Mouse (Mus musculus) forebrain, embryonic 13.5 days (tissue): Measurements from ENCODE around the gene Trappc10. TPM values are rescaled to one million over a fixed set of nuclear protein-coding genes. Genes with fewer than 3 reads are reported as not detected.
"Not testable (repeated sequence)": the region's sequence is repeated elsewhere in the genome, so short reads cannot be mapped to it uniquely, and the experiment has no call there.

Experiments
- ATAC-seq: fragments of 200-750 bp; cut with Nextera tagmentation; 2 replicates; pipeline ENCODE4 v1.8.0; 2017
- H3K27ac ChIP-seq: fragments of 300-500 bp; sonication (generic); 2 replicates; pipeline ENCODE4 v1.5.1; 2015; ENCODE audit warnings: inconsistent platforms, mild to moderate bottlenecking, moderate library complexity
- H3K27me3 ChIP-seq: fragments of 300-500 bp; sonication (generic); 2 replicates; pipeline ENCODE4 v1.6.1; 2015; ENCODE audit warnings: mild to moderate bottlenecking, inconsistent platforms
- H3K36me3 ChIP-seq: fragments of 300-500 bp; sonication (generic); 2 replicates; pipeline ENCODE4 v1.6.1; 2015; ENCODE audit warnings: mild to moderate bottlenecking, inconsistent platforms; ENCODE audit not compliant: poor library complexity, severe bottlenecking
- H3K4me1 ChIP-seq: fragments of 300-500 bp; sonication (generic); 2 replicates; pipeline ENCODE4 v1.6.1; 2015; ENCODE audit warnings: inconsistent platforms
- H3K4me2 ChIP-seq: fragments of 300-500 bp; sonication (generic); 2 replicates; pipeline ENCODE4 v1.6.1; 2015; ENCODE audit warnings: inconsistent platforms, mild to moderate bottlenecking, moderate library complexity
- H3K4me3 ChIP-seq: fragments of 300-500 bp; sonication (generic); 2 replicates; pipeline ENCODE4 v1.5.1; 2015; ENCODE audit warnings: mild to moderate bottlenecking, inconsistent platforms
- H3K9ac ChIP-seq: fragments of 300-500 bp; sonication (generic); 2 replicates; pipeline ENCODE4 v1.6.1; 2015; ENCODE audit warnings: mild to moderate bottlenecking, inconsistent platforms
- H3K9me3 ChIP-seq: fragments of 300-500 bp; sonication (generic); replicated peaks from 2 replicates; pipeline ENCODE4 v1.6.1; 2016; ENCODE audit warnings: inconsistent platforms
- WGBS: fragments of 180-500 bp; shearing (Covaris S2); methylation state at CpG from one replicate; pipeline ENCODE4 v1.1.7; 2015; 5-methylcytosine and 5-hydroxymethylcytosine counted together
- polyA plus RNA-seq: library from polyadenylated mRNA; unstranded; fragments of >200 nt; fragmentation: Nextera tagmentation; extraction: Ambion mirVana; gene quantifications from 2 replicates; pipeline ENCODE4 v1.2.1, GENCODE M21; 2015

Gene Trappc10
- polyA plus RNA-seq, 1 experiment from 2014 or later = 18.9 TPM

DNA sequence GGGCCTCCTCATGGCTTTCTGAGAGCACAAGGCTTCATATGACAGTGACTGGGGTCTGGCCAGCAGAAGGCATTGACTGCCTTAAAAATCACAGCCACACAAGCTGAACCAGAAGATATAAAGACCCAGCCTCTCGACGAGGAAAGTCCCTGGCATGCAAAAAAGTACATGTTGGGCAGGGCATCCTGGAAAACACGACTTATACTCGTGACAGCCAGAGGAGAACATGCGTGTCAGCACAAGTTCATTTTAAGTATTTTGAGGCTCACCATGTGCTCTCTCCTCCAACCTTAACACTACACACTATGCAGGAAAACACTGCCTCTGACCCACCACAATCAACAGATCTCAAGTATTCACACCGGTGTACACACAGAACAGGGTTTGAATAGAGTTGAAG, 20.3 kb downstream of the Trappc10 start:
- Histone ChIP-seq H3K4me3 (no peak overlapping the region), H3K4me2 (no peak overlapping the region), H3K27ac (no peak overlapping the region), H3K9me3 (no peaks in the 10 kb centered on the region), H3K9ac (no peak overlapping the region), H3K36me3 (peaks cover 67% of the 10 kb centered on the region), H3K4me1 (no peaks in the 10 kb centered on the region), H3K27me3 (no peaks in the 10 kb centered on the region)
- ATAC-seq = no peak
- WGBS = 93% methylated on average over 6 of the region's 6 CpGs

DNA sequence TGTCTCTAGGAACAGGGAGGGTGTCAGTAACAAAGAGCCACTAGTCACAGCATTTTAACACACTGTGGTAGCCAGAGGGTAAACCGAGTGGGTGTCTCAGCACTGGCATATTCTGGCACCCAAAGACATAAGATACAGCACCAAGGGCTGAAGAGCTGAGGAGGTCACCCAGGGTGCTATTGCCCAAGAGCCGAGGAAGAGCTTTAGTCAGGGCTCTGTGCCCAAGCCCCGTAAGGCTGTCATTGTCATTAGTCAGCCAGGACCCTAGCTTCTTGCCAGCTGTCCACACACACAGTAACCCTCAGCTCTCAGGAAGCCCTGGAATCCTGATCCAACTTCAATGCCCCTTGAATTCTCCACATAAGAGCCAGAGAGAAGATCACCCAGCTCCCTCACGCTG, 21.5 kb downstream of the Trappc10 start:
- Histone ChIP-seq H3K36me3 (peaks cover 67% of the 10 kb centered on the region), H3K4me1 (no peaks in the 10 kb centered on the region), H3K9me3 (no peaks in the 10 kb centered on the region), H3K27ac (no peak overlapping the region), H3K27me3 (no peaks in the 10 kb centered on the region), H3K4me3 (no peak overlapping the region), H3K4me2 (no peak overlapping the region), H3K9ac (no peak overlapping the region)
- 91% methylated on average over 4 of the region's 4 CpGs for WGBS
- no peak for ATAC-seq

DNA sequence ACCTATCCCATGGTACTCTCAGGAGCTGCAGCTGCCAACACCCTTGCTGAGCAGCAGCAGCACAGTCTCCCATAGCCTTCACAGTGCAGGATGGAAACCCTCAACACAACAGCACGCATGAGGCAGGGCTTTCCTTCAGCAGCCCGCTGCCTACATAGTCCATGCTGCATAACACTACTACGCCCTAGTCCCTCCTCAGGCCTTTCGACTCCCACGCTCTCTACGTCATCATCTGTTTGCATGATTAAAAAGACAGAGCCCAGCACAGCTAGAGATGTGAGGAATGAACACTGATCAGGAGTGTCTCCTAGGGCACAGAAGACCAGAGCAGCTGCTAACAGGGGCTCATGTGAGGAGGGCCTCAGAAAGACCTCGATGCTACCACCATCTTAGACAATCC, 23.1 kb downstream of the Trappc10 start:
- no peaks in the 10 kb centered on the region for H3K27me3 ChIP-seq
- peaks cover 76% of the 10 kb centered on the region for H3K36me3 ChIP-seq
- no peak overlapping the region for H3K27ac ChIP-seq
- no peak overlapping the region for H3K4me2 ChIP-seq
- no peak overlapping the region for H3K9ac ChIP-seq
- no peaks in the 10 kb centered on the region for H3K9me3 ChIP-seq
- ATAC-seq = no peak
- no peak overlapping the region for H3K4me3 ChIP-seq
- no peaks in the 10 kb centered on the region for H3K4me1 ChIP-seq
- 92% methylated on average over 7 of the region's 7 CpGs for WGBS

DNA sequence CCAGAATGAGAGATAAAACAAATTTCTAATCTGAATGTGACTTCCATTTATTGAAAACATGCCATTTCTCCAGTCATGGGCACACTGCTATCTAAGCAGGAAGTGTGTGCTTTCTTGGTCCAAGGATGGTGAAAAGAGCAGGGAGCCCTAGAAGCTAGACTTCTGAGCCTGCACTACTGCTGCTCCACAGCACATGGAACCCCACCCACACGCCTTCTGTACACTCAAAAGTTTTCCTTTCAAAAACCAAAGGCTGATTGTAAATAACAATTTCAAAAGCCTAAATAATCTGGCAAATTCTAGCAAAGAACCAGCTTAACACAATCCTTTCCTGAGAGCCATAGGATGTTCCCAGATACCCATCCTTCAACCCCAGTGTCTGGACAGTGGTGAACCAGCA, 24.9 kb downstream of the Trappc10 start:
- H3K27ac ChIP-seq = no peak overlapping the region
- H3K27me3 ChIP-seq = no peaks in the 10 kb centered on the region
- no peak overlapping the region for H3K9ac ChIP-seq
- no peaks in the 10 kb centered on the region for H3K4me1 ChIP-seq
- H3K4me2 ChIP-seq = no peak overlapping the region
- WGBS = 91% methylated on average over 1 of the region's 1 CpGs
- H3K36me3 ChIP-seq = peaks cover 84% of the 10 kb centered on the region
- no peak for ATAC-seq
- no peak overlapping the region for H3K4me3 ChIP-seq
- H3K9me3 ChIP-seq = no peaks in the 10 kb centered on the region

DNA sequence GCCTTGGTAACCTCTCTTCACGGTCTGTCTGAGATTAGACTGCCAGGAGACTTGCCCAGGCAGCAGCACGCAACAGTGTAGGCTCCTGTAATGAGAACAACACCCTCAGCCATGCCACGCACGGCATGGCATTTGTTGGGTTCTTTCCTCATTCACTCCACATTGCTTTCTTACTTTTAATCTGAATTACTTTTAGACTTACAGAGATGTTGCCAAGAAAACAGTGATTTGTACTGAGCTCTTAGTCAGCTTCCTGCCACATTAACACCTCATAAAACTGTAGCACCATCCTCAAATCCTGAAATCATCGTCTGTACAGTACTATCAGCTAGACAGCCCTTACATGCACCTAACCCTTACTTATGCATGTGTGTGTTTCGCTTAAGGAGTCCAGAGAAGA, 25.9 kb downstream of the Trappc10 start:
- Histone ChIP-seq H3K4me1 (no peaks in the 10 kb centered on the region), H3K27ac (no peak overlapping the region), H3K36me3 (peaks cover 94% of the 10 kb centered on the region), H3K9me3 (no peaks in the 10 kb centered on the region), H3K27me3 (no peaks in the 10 kb centered on the region), H3K9ac (no peak overlapping the region), H3K4me3 (no peak overlapping the region), H3K4me2 (no peak overlapping the region)
- 93% methylated on average over 6 of the region's 6 CpGs for WGBS
- ATAC-seq = no peak

DNA sequence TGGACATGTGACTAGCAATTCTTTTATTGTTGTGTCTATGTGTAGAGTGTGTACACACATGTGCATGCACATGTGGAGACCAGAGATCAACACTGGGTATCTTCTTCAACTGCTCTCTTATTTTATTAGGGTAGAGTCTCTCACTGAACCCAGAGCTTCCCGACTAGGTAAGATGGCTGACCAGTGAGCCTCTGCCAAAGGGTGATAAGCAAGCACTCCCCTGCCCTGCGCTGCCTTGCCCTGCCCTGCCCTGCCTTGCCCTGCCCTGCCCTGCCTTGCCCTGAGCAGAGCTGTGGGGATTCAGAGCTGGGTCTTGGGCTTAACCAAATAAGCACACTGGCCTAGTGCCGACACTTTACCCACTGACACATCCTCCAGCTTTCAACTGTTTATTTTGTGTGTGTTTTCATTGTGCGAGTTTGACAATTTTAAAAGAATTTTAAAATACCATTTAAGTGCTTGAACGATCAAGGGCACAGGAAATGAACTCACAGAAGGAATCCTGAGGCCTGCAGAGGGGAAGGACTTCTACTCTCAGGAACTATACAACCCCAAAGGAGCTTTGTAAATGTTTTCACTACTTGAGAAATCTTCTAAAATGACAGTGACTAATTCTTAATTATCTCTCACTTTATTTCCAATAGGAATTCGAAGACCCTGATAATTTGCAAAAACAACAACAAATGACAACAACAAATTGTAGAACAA, 27.9 kb downstream of the Trappc10 start:
- H3K27me3 ChIP-seq = no peaks in the 10 kb centered on the region
- H3K27ac ChIP-seq = no peak overlapping the region
- H3K36me3 ChIP-seq = peaks cover 98% of the 10 kb centered on the region
- no peak overlapping the region for H3K4me3 ChIP-seq
- WGBS = 90% methylated on average over 6 of the region's 6 CpGs
- H3K9ac ChIP-seq = no peak overlapping the region
- no peak for ATAC-seq
- H3K4me2 ChIP-seq = no peak overlapping the region
- H3K4me1 ChIP-seq = no peaks in the 10 kb centered on the region
- H3K9me3 ChIP-seq = no peaks in the 10 kb centered on the region

DNA sequence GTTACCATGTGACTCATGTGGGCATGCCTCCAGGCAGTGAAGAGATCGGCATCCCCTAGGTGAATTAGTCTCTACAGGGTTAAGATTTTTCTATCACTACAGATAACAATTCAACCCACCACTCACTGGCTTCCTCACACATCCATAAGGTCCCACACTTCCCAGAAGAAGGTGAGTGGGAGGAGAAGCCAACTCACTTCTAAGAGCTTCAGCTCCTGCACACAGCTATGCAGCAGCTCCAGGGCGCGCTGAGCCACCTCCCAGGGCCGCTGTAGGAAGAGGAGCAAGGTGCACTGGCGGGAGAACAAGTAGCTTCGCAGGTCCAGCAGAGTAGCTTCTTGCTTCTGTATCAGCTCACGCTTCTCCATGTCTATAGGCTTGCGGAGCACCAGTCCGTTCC, 30.1 kb downstream of the Trappc10 start:
- peaks cover 98% of the 10 kb centered on the region for H3K36me3 ChIP-seq
- no peak overlapping the region for H3K9ac ChIP-seq
- H3K4me2 ChIP-seq = no peak overlapping the region
- no peak overlapping the region for H3K27ac ChIP-seq
- ATAC-seq = no peak
- no peaks in the 10 kb centered on the region for H3K27me3 ChIP-seq
- no peaks in the 10 kb centered on the region for H3K9me3 ChIP-seq
- no peak overlapping the region for H3K4me3 ChIP-seq
- 96% methylated on average over 9 of the region's 9 CpGs for WGBS
- H3K4me1 ChIP-seq = no peaks in the 10 kb centered on the region

DNA sequence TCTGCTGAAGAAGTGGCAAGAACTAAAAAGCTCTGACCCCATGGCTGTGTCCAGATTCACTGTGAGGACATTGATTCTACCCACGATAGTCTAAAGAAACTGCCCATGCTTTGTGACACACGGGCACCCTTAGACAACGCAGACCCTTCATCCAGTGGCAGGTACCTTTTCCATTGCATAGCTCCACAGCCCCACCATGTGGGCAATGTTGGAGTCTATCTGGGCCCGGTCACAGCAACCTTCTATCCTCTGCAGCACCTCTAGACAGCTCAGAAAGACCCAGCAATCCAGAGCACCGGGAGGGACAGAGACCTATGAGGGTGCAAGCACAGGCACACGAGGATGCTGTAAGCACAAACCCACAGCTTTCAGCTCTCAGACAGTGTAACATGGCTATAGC, 33.1 kb downstream of the Trappc10 start:
- H3K36me3 ChIP-seq = peaks cover 98% of the 10 kb centered on the region
- H3K27me3 ChIP-seq = no peaks in the 10 kb centered on the region
- 63% methylated on average over 6 of the region's 6 CpGs for WGBS
- no peak overlapping the region for H3K4me2 ChIP-seq
- no peak overlapping the region for H3K4me3 ChIP-seq
- ATAC-seq = no peak
- no peaks in the 10 kb centered on the region for H3K9me3 ChIP-seq
- H3K27ac ChIP-seq = no peak overlapping the region
- H3K9ac ChIP-seq = no peak overlapping the region
- no peaks in the 10 kb centered on the region for H3K4me1 ChIP-seq

DNA sequence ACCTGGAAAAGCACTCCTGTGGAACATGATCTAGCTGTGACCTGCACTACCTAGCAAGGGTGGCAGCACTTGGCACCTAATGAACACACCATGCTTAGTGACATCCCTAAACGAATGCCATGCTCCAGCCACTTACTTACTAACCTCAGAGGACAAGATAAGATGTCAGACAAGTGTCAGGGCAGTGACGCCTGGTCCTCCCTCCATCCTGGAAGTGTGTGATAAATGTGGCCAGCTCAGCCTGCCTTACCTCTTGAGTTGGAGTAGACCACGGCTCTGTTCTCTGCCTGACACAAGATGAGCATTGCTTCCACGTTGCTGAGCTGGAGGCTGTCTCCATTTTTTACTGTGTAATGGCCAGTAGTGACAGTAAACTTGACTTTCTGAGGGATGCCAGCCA, 43.3 kb downstream of the Trappc10 start:
- Histone ChIP-seq H3K9ac (no peak overlapping the region), H3K4me3 (no peak overlapping the region), H3K9me3 (no peaks in the 10 kb centered on the region), H3K27ac (no peak overlapping the region), H3K4me1 (no peaks in the 10 kb centered on the region), H3K4me2 (no peak overlapping the region), H3K27me3 (no peaks in the 10 kb centered on the region), H3K36me3 (peaks cover 100% of the 10 kb centered on the region)
- 96% methylated on average over 4 of the region's 4 CpGs for WGBS
- ATAC-seq = no peak

DNA sequence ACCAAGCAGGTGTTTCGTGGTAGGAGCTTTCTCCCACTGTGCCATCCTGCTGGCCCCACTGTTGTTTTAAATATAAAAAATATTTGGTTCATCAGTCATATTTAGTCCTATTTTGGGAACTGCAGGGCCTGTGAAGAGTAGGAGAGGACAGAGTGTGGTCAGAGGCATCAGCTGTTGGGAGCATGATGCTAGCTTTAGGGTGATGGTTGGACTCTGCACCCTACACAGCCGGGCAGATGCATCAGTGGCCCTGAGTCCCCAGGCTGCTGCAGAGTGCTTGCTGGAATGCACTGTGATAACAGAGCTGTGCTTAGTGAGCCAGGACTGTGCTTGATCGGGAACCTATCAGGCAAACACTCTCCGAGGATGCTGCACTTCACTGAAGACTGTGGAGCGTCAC, 51.5 kb downstream of the Trappc10 start:
- Histone ChIP-seq H3K4me2 (no peak overlapping the region), H3K27ac (no peak overlapping the region), H3K36me3 (peaks cover 100% of the 10 kb centered on the region), H3K4me3 (no peak overlapping the region), H3K9ac (no peak overlapping the region), H3K4me1 (no peaks in the 10 kb centered on the region), H3K9me3 (no peaks in the 10 kb centered on the region), H3K27me3 (no peaks in the 10 kb centered on the region)
- ATAC-seq = no peak
- 90% methylated on average over 5 of the region's 5 CpGs for WGBS

DNA sequence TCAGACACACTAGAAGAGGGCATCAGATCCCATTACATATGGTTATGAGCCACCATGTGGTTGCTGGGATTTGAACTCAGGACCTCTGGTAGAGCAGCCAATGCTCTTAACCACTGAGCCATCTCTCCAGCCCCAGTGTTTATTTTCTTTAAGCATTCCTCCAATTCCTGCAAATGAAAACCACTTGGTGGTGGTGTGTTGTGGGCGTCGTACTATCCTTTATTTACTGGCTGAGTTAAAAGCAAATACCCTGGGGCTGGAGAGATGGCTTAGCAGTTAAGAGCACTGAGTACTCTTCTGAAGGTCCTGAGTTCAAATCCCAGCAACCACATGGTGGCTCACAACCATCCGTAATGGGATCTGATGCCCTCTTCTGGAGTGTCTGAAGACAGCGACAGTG, 58.4 kb downstream of the Trappc10 start:
- Histone ChIP-seq H3K4me1 (peaks cover 15% of the 10 kb centered on the region), H3K36me3 (peaks cover 63% of the 10 kb centered on the region)
- WGBS = 95% methylated on average over 4 of the region's 4 CpGs
- not testable (repeated sequence) for ATAC-seq, H3K27ac ChIP-seq, H3K9ac ChIP-seq, H3K9me3 ChIP-seq, H3K4me2 ChIP-seq, H3K27me3 ChIP-seq, H3K4me3 ChIP-seq

DNA sequence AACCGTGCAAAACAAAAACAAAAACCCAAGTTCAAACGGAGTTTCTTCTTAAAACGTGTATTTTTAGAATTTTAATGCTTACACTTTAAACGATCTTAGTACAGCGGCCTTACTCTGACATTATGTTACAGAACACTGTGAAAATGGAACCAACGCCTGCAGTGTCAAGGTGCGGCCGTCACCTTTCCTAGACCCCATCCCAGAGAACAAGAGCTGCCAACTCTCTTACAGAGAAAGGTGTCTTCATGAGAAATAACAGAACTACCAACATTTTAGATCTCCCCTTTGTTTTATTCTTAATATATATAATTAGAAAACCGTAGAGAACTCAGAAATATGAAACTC, 59.1 kb downstream of the Trappc10 start:
- peak; percentile 56 for ATAC-seq
- peak overlapping the region; percentile 69 for H3K9ac ChIP-seq
- peaks cover 15% of the 10 kb centered on the region for H3K4me1 ChIP-seq
- H3K27ac ChIP-seq = peak overlapping the region; percentile 27; the same call in 1 of the 2 replicates
- no peaks in the 10 kb centered on the region for H3K9me3 ChIP-seq
- no peaks in the 10 kb centered on the region for H3K27me3 ChIP-seq
- H3K4me2 ChIP-seq = peak overlapping the region; percentile 89
- H3K36me3 ChIP-seq = peaks cover 63% of the 10 kb centered on the region
- WGBS = 23% methylated on average over 9 of the region's 9 CpGs
- H3K4me3 ChIP-seq = peak overlapping the region; percentile 79
